Mouse (Mus musculus) left cerebral cortex, postnatal 14 days (tissue): ENCODE data around the gene Eml1. TPM values are rescaled to one million over a fixed set of nuclear protein-coding genes. Genes with fewer than 3 reads are reported as not detected.

Experiments
- DNase-seq, 2 experiments: peaks; one replicate each; pipeline ENCODE4 v3.0.0; 2021 to 2022; ENCODE audit warnings: low spot score in 2 of 2, mixed read lengths in 1 of 2
- intact Hi-C: fragments of 180-260 bp; cut with DNase I; formaldehyde crosslinking; loops from one replicate; pipeline ENCODE4 v1.15.1; 2025
- total RNA-seq, 2 experiments: library from RNA; stranded (reverse); gene quantifications; 2 replicates each; pipeline ENCODE4 v1.2.3; 2021

Eml1 gene
- total RNA-seq, 2 experiments from 2014 or later: 62.1 to 77.0 TPM

DNA sequence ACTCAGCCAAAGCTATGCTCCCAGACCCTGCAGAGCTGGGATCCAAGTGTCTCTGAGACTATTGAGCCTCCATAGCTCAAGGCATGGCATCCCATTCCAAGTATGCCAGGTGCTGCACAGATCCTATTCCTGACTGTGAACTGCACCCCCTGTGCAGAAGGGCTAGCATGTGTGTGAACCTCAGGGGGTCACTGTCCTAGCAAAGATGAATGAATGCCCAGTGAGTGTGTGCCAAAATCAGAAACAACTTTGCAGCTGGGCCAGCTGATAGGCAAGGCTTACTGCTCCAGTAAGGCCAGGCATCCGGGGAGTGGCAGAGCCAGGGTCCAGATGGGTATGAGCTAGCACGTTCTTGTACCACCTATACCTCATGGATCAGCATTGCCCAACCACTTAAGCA, 76.0 kb downstream of the Eml1 start:
- no peak for DNase-seq
- intact Hi-C loops: no loop called here

DNA sequence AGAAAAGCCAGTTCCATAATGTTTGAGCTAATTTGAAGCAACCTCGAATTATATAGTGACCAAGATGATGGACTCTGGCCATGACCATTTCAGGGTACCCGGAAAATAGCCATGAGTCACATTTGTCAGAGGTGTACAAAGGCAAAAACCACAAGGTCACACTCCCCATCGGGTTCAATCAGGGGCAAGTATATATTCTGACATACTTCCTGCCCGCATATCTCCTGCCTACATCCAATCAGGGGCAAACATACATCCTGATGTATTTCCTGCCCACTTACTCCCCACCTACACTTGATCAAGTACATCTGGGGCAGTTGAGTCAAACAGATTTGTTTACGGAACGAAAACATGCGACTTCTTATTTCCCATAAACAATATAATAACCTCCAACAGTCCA, 77.6 kb downstream of the Eml1 start:
- no peak for DNase-seq

DNA sequence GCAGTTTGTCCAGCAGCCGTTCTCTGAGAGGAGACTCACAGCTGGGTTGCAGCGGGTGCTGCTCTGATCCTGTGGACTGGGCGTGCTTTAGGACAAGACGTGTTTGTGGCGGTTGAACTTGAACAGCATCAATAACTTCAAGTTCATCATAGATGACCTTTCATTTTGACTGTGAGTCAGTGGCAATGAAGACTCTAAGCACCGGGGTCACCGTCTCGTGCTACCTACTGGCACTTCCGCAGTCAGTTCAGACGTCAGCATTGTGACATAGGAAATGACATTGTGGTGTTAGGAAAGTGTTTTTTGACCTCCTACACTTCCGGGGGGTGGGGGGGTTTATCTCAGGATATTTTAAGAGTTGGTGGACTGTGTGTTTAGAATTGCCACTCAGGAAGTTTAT, 79.2 kb downstream of the Eml1 start:
- intact Hi-C loops: no loop called here
- no peak for DNase-seq

More for the DNA sequence above, 77.6 kb downstream of the Eml1 start:
- intact Hi-C loops: no loop called here

DNA sequence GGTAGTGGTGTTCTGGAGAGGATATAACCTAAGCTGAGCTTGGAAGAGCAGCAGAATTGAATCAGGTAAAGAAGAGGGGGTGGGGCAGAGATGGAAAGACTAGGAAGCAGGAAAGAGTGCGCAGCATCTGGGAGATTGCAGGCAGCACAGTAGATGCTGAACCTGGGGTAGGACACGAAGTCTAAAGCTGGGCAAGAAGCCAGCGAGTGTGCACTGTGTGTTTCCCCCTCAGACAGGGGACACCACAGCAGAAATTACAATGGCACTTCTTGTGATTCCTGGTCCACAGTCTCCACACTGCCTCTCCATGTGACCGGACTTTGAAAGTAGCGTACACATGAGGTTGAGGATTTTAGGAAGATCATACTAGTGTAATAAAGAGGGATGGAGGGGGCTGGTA, 79.8 kb downstream of the Eml1 start:
- DNase-seq: no peak
- intact Hi-C loops: no loop called here

DNA sequence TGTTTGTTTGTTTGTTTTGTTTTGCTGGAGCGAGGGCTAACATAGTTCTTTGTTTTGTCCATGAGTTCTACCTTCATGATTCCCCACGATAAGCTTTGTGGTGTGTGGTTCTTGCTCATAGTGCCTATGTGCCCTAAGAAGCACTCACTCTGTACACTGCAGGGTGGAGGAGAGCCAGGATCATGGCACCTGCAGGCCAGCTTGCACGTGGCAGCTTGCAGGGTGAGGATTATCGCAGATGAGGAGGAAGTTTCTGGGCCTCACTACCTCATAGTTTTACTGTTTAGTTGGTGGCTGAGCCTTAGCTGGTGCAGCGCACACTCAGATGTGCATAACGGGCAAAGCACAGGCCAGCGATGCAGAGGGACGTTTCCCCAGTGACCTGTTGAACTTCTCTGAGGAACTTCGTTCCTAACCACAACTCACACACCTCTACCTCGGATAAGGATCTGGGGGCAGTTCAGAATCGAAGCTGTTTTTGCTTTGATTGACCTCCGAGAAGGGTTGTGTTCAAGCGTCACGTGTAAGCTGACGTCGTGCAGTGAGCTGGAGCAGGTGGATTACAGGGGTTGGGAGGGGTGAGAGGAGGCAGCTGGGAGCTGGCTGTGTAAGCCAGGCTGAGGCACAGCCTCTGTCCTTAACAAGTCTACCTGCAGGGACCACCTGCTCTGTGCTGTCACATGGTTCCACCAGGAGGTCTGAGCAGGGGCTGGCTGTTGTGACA, 81.6 kb downstream of the Eml1 start:
- intact Hi-C loops: no loop called here
- DNase-seq: no peak

DNA sequence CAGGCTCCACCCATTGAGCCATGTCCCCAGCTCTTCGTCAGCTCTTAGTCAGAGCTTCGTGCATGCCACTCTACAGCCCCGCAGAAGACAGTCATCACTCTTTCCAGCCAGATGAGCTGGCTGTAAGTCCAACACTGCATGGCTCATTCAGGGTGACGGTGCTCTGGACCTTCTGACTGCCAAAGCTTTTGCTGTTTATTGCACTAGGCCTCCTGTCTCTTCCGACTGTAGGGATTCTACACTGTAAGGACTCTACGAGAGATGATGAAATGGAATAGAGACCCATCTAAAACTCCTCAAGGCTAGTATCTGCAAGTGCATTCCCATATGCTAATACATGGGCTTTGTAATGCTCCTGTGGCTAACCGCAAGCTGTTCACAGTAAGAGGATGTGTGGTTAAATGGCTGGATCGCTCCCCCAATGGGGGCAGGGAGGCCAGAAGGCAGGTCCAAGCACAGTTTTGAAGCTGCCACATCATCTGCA, 82.8 kb downstream of the Eml1 start:
- DNase-seq: no peak
- intact Hi-C loops: no loop called here

DNA sequence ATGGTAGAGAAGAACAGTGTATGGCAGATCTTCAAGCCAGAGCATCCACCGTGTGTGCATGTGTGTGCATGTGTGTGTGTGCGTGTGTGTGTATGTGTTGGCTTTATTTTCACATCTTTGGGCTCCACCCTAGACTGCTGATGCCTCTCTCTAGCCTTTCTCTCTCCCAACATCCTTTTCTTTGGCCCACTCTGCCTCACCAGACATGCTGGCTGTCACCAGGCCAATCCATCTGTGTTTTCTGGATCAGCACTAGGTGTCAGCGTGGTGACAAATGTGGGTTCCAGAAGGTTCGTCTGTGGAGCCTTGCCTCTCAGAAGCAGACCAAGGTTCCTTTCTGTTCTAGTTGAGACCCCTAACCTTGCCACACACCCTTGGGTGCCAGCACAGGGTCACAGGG, 84.2 kb downstream of the Eml1 start:
- DNase-seq: peak; percentile 27 to 45
- intact Hi-C loops: no loop called here

DNA sequence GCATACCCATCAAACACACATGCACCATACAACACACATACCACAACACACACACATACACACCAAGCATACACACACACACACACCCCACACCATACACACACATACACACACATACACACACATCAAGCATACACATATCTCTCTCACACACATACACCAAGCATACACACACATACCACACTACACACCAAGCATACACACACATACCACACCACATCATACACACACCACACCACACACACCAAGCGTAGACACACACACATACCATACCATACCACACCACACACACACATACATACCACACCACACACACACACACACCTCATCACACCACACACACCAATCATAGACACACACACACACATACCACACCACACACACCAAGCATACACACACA, 102.1 kb downstream of the Eml1 start:
- no peak for DNase-seq
- intact Hi-C loops: no loop called here

DNA sequence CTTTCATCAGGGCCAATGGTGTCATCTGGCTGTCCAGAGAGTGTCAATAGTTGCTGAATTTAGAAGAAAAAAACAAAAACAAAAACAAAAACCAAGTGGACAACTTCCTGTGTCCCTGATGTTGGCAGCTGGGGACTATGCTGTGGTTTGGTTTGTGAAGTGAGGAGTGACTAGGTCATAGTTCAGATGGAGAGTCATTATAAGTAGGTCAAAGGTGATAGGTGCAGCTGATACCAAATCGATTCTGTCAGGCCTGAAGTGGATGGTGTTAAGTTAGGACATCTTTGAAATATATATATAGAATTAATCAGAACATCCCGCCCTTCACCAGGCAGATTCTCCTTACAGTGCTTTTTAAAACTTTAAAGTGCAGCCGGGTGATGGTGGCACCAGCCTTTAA, 103.7 kb downstream of the Eml1 start:
- intact Hi-C loops: no loop called here
- no peak for DNase-seq

DNA sequence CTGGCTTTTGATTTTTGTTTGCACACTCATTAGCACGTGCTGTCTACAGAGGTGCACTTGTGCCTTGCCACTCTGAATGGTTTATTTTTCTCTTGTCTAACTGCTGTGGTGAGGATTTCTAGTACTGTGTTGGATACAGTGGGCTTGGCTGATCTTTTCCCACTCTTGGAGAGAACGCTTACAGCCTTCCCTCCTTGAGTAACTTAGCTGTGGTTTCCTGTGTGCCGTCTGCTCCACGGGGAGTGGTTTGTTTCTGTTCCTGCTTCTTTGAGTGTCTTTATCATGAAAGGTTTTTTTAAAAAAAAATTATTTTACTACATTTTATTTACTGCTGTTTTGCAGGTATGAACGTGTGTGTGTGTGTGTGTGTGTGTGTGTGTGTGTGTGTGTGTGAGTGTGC, 108.0 kb downstream of the Eml1 start:
- intact Hi-C loops: no loop called here
- no peak for DNase-seq

DNA sequence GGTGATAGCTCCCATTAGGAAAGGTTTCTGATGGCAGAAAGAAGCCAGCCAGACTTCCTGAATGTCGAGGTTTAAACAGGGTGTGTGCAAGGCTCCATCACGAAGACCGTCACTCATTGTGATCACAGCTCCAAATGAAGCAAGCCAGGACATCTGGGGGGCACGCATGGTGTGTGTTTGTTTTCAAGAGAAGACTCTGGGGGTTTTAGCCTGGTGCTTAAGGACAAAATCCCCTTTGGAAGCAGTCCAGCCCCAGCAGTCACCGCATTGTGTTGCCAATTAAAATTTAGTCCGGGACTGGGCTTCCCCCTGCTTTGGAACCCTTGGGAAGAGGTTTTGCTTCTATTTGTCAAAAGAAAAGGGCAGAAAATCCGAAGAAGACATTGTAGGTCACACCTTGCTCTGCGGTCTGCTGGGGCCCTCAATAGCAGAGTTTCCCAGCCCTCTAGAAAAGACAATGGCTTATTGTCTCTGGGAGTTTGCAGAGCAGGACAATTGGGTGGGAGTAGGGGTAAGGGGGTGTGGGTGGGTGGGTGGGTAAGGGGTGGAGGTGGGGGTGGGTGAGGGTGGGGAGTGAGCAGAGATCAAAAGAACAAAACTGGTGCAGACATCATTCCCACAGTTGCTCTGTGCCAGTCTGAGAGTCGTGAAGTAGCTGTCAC, 110.1 kb downstream of the Eml1 start:
- DNase-seq: no peak
- intact Hi-C loops: no loop called here

DNA sequence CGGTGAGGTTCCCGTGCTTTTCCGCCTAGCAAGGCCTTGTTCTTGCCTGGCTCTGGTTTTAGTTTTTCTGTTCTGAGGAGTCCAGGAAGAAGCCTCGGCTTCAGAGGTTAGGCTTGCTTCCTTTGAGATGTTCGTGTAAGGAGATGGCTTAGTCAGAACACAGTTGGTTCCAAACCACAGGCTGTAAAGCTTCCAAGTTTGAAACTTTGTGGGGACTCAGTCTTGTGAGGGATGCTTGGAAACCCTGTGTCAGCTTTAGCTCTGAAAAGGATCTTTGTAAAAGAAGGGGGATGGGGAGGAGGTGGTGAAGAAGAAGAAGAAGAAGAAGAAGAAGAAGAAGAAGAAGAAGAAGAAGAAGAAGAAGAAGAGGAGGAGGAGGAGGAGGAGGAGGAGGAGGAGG, 118.3 kb downstream of the Eml1 start:
- intact Hi-C loops: no loop called here

DNA sequence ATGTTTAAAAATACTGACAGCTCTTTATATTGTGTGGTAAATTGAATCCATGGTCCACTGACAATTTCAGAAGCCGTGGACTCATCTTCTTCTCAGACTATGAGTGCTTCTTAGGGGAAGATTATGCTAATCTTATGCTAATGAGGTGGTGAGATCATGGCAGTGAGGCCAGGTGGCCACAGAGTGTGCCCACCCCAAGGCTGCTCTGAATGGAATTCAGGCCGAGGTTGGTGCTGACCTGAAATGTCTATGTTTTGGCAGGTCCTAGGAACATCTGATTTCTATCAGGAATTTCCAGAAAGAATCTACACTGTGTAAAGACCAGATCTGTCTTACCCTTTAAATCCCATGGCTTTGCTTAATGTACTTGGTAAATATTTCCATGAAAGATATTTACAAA, 119.0 kb downstream of the Eml1 start:
- DNase-seq: no peak
- intact Hi-C loops: loop anchor here (5.0 to 10.0 kb wide), 3 partner anchors 52 to 285 kb away; no protein-coding TSS in a partner anchor

More for the DNA sequence above, 118.3 kb downstream of the Eml1 start:
- no peak for DNase-seq

DNA sequence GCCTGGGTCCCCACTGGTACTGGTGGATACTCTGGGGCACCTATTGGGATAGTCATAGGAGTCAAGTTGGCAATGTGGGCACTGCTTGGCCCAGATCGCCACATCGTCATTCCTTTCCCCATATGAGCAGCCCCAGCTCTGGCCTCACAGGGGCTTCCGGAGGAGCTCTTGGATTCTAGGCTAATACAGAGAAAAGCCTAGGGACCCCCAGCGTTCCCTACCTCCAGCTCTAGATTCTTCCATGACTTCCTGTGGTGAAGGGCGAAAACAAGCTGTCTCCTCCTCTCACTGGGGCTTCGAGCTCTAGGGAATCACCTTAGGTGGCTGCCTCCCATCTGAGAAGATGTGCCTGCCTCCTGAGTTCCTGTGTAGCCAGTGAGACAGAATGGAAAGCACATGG, 119.6 kb downstream of the Eml1 start:
- intact Hi-C loops: loop anchor here (5.0 to 10.0 kb wide), 3 partner anchors 53 to 286 kb away; no protein-coding TSS in a partner anchor
- no peak for DNase-seq

DNA sequence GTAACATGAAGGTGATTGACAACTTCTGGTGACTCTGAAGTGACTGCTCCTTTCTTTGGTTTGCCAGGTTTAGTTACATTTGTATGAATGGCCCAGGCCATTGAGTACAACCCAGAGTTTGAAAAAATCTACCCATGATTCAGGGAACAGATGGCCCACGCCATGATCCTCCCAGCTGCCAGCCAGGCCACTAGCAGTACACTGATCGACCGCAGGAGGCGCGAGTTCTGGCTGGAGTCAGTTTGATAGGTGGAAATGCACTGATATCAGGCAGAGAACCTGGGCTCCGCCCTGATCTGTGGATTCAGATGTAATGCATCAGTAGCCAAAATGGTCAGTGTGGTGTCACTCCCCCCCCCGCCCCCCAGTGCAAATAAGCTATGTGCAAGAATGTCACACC, 120.2 kb downstream of the Eml1 start:
- no peak for DNase-seq

DNA sequence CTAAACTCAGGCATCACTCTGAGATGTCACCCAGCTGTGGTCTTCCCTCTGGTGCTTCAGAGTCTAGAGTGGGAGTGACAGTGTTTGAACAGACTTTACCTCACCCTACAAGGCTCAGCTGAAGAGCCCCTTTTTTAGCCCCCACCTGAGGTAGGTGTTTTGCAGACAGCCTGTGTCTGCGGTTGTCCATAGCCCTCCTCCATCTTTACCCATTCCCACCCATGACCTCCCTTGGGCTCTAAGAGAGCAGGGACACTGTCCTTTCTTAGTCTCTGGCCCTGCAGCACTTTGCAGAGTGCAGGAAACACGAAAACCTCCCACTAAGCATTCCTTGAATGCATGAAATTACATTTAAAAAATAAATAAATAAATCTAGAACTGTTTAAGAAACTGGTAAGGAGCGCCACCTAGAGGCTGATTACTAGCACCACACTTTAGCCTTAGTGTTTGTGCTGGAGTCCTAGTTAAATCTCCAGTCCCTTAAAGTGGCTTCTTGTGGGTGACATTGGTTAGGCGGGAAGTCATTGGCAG, 123.3 kb downstream of the Eml1 start:
- peak; percentile 76 to 82 for DNase-seq
- intact Hi-C loops: loop anchor here (5.0 to 10.0 kb wide), 3 partner anchors 57 to 289 kb away; no protein-coding TSS in a partner anchor

More for the DNA sequence above, 120.2 kb downstream of the Eml1 start:
- intact Hi-C loops: loop anchor here (5.0 to 10.0 kb wide), 3 partner anchors 54 to 286 kb away; no protein-coding TSS in a partner anchor

DNA sequence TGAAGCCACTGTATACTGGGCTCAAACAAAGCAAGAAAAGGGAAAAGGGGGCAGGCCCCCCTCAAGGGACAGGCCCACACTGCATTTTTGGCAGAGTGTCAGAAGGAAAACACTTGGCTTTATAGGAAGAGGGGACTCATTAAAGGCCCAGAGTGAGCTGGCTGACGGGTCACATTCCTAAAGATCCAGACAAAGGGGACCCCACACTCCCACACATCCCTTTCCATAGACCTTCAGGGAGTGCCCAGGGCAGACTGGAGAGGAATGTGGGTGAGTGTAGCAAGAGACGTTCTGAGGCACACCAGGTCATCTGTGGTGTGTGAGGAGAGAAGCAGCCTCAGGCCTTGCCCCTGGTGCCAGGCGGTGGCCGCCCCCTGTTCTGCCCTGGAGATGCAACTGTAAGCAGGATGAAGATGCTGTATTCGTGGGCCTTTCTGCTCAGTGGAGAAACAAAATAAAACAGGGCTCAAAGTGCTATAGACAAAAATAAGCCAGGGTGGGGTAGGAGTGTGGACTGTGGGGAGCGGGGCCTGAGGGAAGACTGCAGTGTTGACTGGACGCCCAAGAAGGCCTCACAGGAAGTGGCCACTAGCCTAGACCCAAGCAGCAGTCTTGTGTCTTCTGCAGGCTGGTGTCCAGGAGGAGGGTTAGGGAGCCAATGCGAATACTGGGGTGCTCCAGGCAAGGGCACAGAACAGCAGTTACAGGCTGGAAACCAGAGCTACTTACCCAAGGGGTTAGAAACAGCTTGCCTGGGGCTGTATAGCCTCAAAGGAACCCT, 124.9 kb downstream of the Eml1 start:
- no peak for DNase-seq
- intact Hi-C loops: loop anchor here (10.0 kb wide), 1 partner anchor 291 kb away; no protein-coding TSS in a partner anchor

DNA sequence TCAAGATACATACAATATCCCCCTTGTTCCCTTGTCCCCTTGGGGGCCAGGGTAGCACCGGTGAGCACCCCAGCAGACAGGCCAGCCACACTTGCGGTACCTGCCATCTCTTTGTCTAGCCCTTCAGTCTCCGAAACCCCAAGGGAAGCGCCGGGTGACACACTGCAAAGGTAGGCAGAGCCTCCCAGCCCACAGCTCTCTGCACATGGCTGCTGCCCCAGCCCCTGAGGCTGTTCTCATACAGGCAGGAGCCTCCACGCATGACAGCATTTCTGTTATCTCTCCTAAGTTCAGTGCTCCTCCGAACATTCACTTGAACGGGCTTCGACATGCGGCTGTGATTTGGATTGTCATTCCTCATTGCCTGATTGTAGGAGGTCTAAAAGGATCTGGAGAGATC, 132.3 kb downstream of the Eml1 start:
- no peak for DNase-seq
- intact Hi-C loops: no loop called here

DNA sequence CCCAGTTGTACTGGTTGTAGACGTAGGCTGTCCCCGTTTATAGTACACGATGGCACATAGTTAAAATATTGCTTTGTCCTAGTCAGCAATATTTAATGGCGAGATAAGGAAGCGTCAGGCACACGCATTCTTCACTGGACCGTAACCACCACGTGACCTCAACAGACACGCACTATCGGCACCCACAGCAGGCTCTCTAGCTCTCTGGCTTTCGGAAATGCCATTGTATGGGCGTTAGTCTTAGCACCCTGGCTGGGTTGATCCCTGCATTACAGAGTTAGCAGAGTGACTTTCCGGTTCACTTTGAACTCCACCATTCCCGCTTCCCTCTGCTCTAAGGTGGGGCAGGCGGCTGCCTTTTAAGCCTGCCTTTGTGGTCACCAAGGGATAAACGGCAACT, 132.8 kb downstream of the Eml1 start:
- intact Hi-C loops: no loop called here

DNA sequence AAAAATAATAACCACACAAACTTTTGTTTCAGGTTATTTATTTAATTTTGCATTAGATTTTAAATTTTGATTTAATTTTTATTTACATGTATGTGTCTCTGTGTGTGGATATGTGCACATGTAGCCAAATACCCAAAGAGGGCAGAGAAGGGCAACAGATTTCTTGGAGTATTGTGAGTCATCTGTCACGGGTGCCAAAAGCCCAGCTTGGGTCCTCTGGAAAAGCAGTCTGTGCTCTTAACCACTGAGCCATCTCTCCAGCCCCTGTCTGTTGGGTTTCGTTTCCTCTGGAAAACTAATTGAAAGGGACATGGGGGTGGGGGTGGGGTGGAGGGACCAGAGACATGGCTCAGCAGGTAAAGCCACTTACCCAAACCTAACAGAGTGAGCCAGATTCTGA, 135.1 kb downstream of the Eml1 start:
- intact Hi-C loops: no loop called here
- DNase-seq: no peak

More for the DNA sequence above, 132.8 kb downstream of the Eml1 start:
- no peak for DNase-seq
